Mouse (Mus musculus) erythroid progenitor cell, adult 5-6 weeks (primary cell): ENCODE results near the gene Gm20388. TPM values are rescaled to one million over a fixed set of nuclear protein-coding genes. Genes with fewer than 3 reads are reported as not detected.

Source experiments
- ATAC-seq: replicated peaks from 2 replicates; pipeline ENCODE4 v1.8.0; 2016; ENCODE audit warnings: moderate number of reproducible peaks, mild to moderate bottlenecking, moderate TSS enrichment, inconsistent platforms; ENCODE audit not compliant: poor library complexity, low FRiP score, severe bottlenecking
- total RNA-seq, 2 experiments: library from RNA; stranded (forward) in 1 of 2; stranded (reverse) in 1 of 2; fragments of 150-400 nt in 1 of 2; fragments of 186-747, 209-891 nt in 1 of 2; gene quantifications; 2 replicates each; pipeline versions ENCODE4 v1.2.3 to v1.2.4; 2015 to 2017; ENCODE audit warnings: low replicate concordance in 2 of 2

Gm20388 gene
- total RNA-seq, 2 experiments from 2014 or later, result 4.2 TPM; not detected in 1

DNA sequence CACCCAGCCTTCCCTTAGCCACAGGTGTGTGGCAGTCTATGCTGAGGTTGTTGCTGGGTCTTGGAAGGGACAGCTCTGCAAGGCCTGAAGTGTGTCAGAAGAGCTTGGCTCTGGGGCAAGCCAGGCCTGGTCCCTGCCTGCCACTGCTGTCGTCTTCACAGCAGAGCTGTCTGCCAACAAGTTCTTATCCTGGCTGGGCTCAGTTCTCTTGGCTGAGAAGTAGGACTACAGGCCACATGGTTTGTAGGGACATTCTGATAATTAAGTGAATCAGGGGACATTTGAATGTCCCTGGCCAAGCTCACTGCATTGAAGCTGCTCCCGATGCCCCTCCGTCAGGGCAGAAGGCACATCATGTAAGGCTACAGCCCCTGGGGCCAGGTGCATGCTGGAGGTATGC lies 321.2 kb downstream of the Gm20388 start:
- ATAC-seq, result no peak

DNA sequence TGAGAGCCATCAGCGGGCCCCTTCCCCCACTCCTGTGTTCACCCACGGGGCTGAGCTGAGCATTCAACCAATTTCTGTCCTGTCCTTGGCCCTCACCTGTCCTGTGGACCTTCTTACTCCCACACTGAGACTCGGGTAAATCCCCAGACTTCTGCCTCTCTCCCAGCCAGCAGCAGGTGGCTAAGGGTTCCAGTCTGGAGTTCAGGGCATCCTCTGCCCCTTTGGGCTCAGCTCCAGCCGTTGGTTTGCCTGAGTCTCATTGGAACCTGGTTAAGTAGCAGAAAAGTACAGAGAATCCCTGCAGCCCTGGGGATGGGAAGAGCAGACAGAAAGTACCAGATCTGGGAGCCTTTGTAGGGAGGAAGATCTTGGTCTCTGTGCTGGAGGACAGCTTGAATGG lies 321.8 kb downstream of the Gm20388 start:
- ATAC-seq, result no peak

- no peak for ATAC-seq
Observed at GRCm38 (mm10) chr8:120232913-120233312, 322.3 kb downstream of the Gm20388 start.

DNA sequence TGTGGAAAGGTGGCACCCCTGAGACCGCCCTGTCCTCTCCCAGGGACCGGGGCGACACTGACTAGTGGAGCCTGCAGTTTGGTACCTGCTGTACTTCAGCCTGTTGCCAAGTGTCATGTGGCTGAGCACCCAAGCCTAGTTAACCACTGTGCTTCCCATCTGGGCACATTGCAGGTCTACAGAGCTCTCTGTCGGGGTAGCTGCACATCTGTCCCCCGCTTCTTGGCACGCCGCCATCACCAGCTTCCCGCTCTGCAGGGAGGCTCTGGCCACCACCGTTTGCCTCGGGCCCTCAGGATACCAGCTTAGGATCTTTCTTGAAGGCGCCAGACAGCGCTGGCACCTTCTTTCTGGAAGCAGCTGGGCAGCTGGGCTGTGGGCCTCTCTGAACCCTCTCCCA lies 323.8 kb downstream of the Gm20388 start:
- no peak for ATAC-seq

DNA sequence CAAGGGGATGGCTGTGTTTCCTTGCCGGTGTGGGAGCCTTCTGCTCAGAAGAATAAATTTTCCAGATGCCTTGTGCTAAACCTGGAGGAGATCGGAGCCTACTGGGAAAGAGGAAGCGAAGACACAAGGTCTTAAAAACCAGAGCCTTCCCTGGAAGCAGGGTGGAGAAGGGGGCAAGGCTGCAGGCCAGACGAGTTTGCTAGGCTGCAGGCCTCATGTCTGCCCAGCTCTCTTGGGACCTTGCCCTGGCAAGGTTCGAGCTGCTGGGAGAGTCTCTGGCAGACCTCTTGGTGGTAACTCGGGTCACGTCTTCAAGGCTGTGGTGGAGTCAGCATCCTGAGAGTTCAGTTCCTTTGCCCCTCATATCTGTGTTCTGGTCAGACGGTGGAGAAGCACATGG lies 324.2 kb downstream of the Gm20388 start:
- no peak for ATAC-seq

GRCm38 (mm10) chr8:120243222-120243621 lies 332.6 kb downstream of the Gm20388 start:
- ATAC-seq, result no peak

- ATAC-seq, result no peak
Observed at GRCm38 (mm10) chr8:120243916-120244451, 333.3 kb downstream of the Gm20388 start.

DNA sequence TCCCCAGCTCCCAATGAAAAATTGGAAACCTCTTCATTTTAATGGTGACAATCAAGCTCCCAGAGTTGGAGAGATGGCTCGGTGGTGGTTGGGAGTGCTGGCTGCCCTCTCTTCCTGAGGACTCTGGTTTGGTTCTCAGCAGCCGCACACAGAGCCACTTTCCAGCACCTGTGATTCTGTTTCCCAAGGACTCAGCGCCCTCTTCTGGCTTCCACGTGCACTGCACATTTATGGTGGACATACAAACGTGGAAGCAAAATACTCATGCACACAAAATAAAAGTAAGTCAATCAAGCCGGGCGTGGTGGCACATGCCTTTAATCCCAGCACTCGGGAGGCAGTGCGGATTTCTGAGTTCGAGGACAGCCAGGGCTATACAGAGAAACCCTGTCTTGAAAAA lies 333.9 kb downstream of the Gm20388 start:
- no peak for ATAC-seq

- no peak for ATAC-seq
Observed at GRCm38 (mm10) chr8:120247618-120248017, 337.0 kb downstream of the Gm20388 start.

DNA sequence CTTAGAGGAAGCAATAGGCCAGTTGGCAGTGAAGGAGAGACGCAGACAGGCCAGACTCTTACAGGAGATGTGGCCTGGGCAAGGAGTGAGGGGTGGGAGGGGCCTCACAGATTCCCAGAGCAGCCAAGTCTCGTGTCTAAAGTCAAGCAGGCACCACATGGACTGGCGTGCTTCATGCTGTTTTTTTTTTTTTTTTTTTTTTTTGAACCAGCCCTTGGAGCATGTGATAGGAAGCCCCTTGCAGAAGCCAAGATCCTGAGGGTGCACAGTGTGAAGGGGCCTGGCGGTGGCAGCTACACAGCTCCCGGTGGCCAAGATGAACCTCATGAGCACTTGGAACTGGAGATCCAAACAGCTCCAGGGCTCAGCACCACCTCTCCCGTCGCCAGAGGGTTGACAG lies 337.4 kb downstream of the Gm20388 start:
- no peak for ATAC-seq

- ATAC-seq, result no peak
Observed at GRCm38 (mm10) chr8:120248451-120248850, 337.8 kb downstream of the Gm20388 start.

- no peak for ATAC-seq
Observed at GRCm38 (mm10) chr8:120249800-120250336, 339.2 kb downstream of the Gm20388 start.

GRCm38 (mm10) chr8:120250750-120251410 lies 340.2 kb downstream of the Gm20388 start:
- ATAC-seq, result no peak

- ATAC-seq, result no peak
Observed at GRCm38 (mm10) chr8:120251411-120252035, 340.9 kb downstream of the Gm20388 start.

- ATAC-seq, result no peak
Observed at GRCm38 (mm10) chr8:120253626-120254025, 343.0 kb downstream of the Gm20388 start.

DNA sequence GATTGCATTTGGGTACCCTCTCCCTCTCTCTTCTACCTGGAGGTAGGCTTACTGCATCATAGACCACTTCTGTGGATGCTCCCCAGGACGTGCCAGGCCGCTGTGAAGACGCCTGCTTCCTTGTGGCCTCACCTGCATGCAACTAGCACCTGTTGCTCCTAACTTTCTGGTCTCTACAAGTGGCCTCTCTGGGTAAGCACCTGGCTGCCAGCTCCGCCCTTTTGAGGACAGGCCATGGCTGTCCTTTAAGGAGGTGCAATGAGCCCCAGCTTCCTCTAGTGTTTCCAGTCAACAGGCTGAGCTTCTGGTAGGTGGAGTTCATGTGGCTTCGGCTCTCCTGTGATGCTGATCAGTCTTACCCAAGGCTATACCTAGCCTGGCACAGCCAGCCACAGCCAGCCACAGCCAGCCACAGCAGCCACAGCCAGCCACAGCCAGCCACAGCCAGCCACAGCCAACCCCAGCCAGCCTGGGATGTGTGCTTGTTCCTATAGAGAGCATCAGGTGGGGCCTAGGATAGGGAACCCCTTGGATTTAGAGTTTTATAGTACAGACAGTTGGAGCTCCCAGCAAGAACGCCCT lies 344.9 kb downstream of the Gm20388 start:
- no peak for ATAC-seq

DNA sequence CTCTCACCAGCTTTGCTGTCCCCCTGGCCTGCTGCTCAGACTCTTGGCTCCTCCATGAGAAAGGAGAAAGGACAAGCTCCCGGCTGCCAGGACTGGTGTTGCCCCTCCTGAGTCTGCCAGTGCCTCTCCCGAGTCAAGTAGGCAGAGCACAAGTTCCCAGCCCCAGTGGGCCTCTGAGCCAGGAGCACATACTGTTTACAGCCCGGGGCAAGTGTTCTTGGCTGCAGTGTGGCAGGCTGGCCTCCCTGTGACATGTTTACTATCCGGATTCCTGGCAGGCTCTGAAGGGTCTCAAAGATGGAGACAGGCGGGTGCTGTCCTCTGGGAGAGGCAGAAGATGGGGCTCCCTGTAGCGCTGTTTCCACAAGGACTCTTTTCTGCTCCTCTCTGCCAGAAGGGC lies 346.3 kb downstream of the Gm20388 start:
- no peak for ATAC-seq

DNA sequence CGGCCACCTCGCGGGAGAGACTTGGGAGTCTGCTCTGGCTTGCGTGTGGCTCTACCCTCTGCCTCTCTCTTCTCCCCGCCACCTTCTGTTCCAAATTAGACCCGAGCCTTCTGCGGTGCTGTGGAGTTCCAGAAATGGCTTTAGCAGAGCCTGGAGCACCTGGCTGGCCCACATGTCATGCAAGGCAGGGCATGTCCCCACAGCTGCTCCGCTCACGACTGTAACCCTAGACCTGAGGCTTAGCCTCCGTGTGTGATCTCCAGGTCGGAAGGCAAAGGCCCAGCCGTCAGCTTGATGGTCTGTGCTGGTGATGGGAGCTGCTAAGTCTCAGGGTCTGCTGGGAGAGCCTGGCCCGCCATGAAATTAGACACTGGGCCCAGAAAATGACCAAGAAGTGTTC lies 348.6 kb downstream of the Gm20388 start:
- ATAC-seq, result no peak

- no peak for ATAC-seq
Observed at GRCm38 (mm10) chr8:120260677-120261076, 350.0 kb downstream of the Gm20388 start.

DNA sequence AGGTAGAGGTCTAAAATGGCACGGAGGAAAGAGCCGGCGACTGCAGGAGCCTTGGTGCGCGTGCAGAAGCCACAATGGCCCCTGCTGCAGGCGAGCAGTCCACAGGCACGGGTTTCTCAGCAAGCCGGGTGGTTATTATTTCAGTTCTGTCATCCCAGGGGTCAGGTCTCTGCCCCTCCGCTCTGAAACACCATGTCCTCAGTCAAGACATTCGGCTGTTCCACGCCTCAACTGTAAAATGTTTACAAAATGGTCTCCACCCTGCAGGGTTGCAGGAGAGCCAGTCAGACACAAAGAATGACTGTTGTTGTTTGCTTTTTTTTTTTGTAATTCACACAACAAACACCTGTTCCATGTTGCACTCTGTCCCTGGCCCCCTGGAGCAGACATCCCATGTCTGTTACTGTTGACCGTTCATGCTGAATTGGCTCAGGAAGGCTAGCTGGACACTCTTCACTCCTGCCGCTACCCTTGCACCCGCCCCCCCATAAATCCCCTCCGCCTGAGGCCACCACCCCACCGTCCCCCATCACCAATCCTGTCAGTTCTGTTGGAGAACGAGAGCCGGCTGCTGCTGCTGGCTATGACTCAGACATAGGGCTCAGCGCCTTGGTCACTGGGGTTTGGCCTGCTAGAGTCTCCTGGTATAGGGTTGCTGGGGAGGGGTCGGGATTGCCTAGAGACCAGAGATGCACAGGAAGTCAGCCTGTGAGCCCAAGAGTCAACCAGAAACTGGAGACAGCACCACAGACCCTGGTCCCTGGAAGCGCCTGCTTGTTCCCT lies 350.9 kb downstream of the Gm20388 start:
- no peak for ATAC-seq
